27 mouse cellular contexts compared by ENCODE assay signal in the genomic region with DNA sequence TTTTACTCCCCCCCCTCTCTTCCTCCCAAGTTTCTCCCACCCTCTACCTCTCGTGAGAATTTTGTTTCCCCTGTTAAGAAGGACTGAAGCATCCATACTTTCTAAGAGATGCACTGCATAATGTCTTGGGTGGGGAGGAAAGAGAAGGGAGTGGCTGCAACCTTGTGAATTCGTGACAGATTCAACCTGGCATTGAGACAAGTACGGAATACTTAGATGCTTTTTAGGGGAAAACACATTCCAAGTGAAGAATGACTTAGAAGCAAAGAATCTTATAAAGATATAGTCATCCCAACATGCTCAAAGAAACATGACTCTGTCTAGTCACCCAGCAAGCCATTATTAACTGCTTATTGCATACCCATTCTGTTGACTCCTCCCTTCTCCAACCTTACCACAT. TPM values are rescaled to one million over a fixed set of nuclear protein-coding genes. Genes with fewer than 3 reads are reported as not detected.
A peak's percentile ranks its signal among the peaks of the same experiment; 100 is the strongest.
DNase-seq lines count a peak whose midpoint lies in the region; ATAC-seq lines count a peak whose summit lies in the region.
"Had no signal": no experiment of that assay in that cellular context is flagged by ENCODE, and none has a peak within 500 bp of the region (broad histone marks: within the 10 kb centered on the region; RNA-seq: fewer than 3 reads in every experiment).

No protein-coding gene starts in this region.

- WGBS in hindbrain, embryonic 16.5 days, result 82% methylated on average over 3 of the region's 3 CpGs

- no peaks in the 10 kb centered on the region for H3K36me3 ChIP-seq in hindbrain, embryonic 16.5 days (ENCODE audit: control insufficient read depth, insufficient read depth, low read length)
- H3K36me3 ChIP-seq: G1E had no signal

- H3K9ac ChIP-seq in hindbrain, embryonic 16.5 days (ENCODE audit: low read depth, low read length), result no peak overlapping the region

- H3K27me3 ChIP-seq in hindbrain, embryonic 16.5 days (replicated peaks; ENCODE audit: control insufficient read depth, insufficient read depth, low read length), result no peaks in the 10 kb centered on the region
- H3K27me3 ChIP-seq: CH12.LX had no signal

- H3K9me3 ChIP-seq in hindbrain, embryonic 16.5 days (ENCODE audit: control insufficient read depth, low read length), result no peaks in the 10 kb centered on the region

- H3K4me3 ChIP-seq in hindbrain, embryonic 16.5 days (ENCODE audit: low read length), result no peak overlapping the region

- no peak overlapping the region for H3K27ac ChIP-seq in hindbrain, embryonic 16.5 days (ENCODE audit: low read depth, low read length)

- H3K4me1 ChIP-seq in hindbrain, embryonic 16.5 days (ENCODE audit: control insufficient read depth, insufficient read depth, low read depth, low read length), result no peaks in the 10 kb centered on the region

- ATAC-seq in hindbrain, embryonic 16.5 days, result no peak
- ATAC-seq: activated CD4-positive, CD25-positive, alpha-beta regulatory T cell, adult 4 months; CD4-positive, CD25-positive, alpha-beta regulatory T cell, adult 4 months; Patski had no signal

- DNase-seq in 3134 (ENCODE audit: extremely low read depth, insufficient read length, low spot score), result peak; percentile 24
- DNase-seq in 3T3-L1 (ENCODE audit: low read depth, low spot score), result peak; percentile 54
- DNase-seq in NIH3T3 (ENCODE audit: low read depth), result peak; percentile 68
- DNase-seq in brain, adult 2 months (ENCODE audit: low read depth, low spot score), result peak; percentile 12
- DNase-seq in gastrocnemius, adult 18-20 months (ENCODE audit: low spot score), result no peak
- no peak for DNase-seq in thymus, adult 18-20 months
- DNase-seq in heart, adult 18-20 months, result no peak
- DNase-seq: adrenal gland, adult 2 months; adrenal gland, adult 8-10 months; adrenal gland, postnatal 10 days; adrenal gland, postnatal 14 days; adrenal gland, postnatal 25 days; adrenal gland, postnatal 36 days; B cell, adult 2 months; cerebellum, adult 11 months; cerebellum, adult 11-12 months; cerebellum, adult 18-20 months; cerebellum, adult 2 months; cerebellum, adult 8-10 months; cerebellum, adult 9-10 months had no signal

- H3K4me2 ChIP-seq in hindbrain, embryonic 16.5 days (ENCODE audit: low read length), result no peak overlapping the region

RNA-seq across cellular contexts. Expression of gene Kitl, which starts 35.3 kb away (rescaled TPM):
- 10 to 100 TPM; 16.3 to 27.7 TPM for total RNA-seq in gastrocnemius, adult 18-20 months (2021)
- total RNA-seq in heart, adult 18-20 months (2021), result 10 to 100 TPM; 46.9 to 85.8 TPM
- polyA plus RNA-seq in hindbrain, embryonic 16.5 days (2015; fragmentation: Nextera tagmentation; extraction: Ambion mirVana), result 29.8 and 30.1 TPM in 2 replicates
- total RNA-seq: CH12.LX, MEL had no signal
- polyA plus RNA-seq: G1E had no signal

Comparison
In these comparisons a context has a peak if more than half of its experiments do, and no peak if none do; other contexts are left out.
1. DNase-seq: peak in 3134 (single experiment), 3T3-L1 (single experiment), NIH3T3 (single experiment) and brain, adult 2 months (single experiment); none in gastrocnemius, adult 18-20 months (single experiment), thymus, adult 18-20 months (0 of 2) and heart, adult 18-20 months (0 of 2).